Mouse (Mus musculus): ENCODE data around the gene Enpp5. TPM values are rescaled to one million over a fixed set of nuclear protein-coding genes. Genes with fewer than 3 reads are reported as not detected.

Gene Enpp5
- polyA plus RNA-seq (2015; fragmentation: Nextera tagmentation; extraction: Ambion mirVana) = 27.1 and 34.2 TPM in 2 replicates

GRCm38 (mm10) chr17:44078631-44079350, at the start of gene Enpp5:
TSS of gene Enpp5 (plus strand) at chr17:44078813.

GRCm38 (mm10) chr17:44105287-44106138, 26.9 kb downstream of the Enpp5 start, which contains the start of gene Enpp4:
TSS of gene Enpp4 (minus strand) at chr17:44105809.

Other genes with a start within 250 kb of the Enpp5 start
- gene Enpp4, start 27.0 kb downstream of the Enpp5 start, polyA plus RNA-seq (2015; fragmentation: Nextera tagmentation; extraction: Ambion mirVana) = 4.8 and 5.1 TPM in 2 replicates
- 0.74 and 0.92 TPM in 2 replicates for gene Clic5, start 109.8 kb downstream of the Enpp5 start, polyA plus RNA-seq (2015; fragmentation: Nextera tagmentation; extraction: Ambion mirVana)

All from adrenal gland, postnatal 0 days (tissue).